Mouse (Mus musculus) liver, embryonic 16.5 days (tissue): Measurements from ENCODE around the gene Lifr. TPM values are rescaled to one million over a fixed set of nuclear protein-coding genes. Genes with fewer than 3 reads are reported as not detected.

ENCODE experiments used
- ATAC-seq: fragments of 200-750 bp; cut with Nextera tagmentation; 2 replicates; pipeline ENCODE4 v1.8.0; 2017; ENCODE audit warnings: low read depth, mild to moderate bottlenecking, moderate number of reproducible peaks, moderate library complexity
- H3K27ac ChIP-seq: fragments of 300-500 bp; sonication (generic); 2 replicates; pipeline ENCODE4 v1.5.1; 2014; ENCODE audit warnings: mild to moderate bottlenecking, low read length
- H3K27me3 ChIP-seq: fragments of 300-500 bp; sonication (generic); 2 replicates; pipeline ENCODE4 v1.6.1; 2014; ENCODE audit warnings: low read depth, low read length, mixed read lengths; ENCODE audit not compliant: control insufficient read depth, insufficient read depth
- H3K36me3 ChIP-seq: fragments of 300-500 bp; sonication (generic); 2 replicates; pipeline ENCODE4 v1.6.1; 2014; ENCODE audit warnings: mild to moderate bottlenecking; ENCODE audit not compliant: control insufficient read depth, insufficient read depth
- H3K4me1 ChIP-seq: fragments of 300-500 bp; sonication (generic); 2 replicates; pipeline ENCODE4 v1.6.1; 2014; ENCODE audit warnings: low read depth, low read length, mixed read lengths; ENCODE audit not compliant: control insufficient read depth
- H3K4me2 ChIP-seq: fragments of 300-500 bp; sonication (generic); 2 replicates; pipeline ENCODE4 v1.6.1; 2014; ENCODE audit warnings: low read depth, low read length, mixed read lengths
- H3K4me3 ChIP-seq: fragments of 300-500 bp; sonication (generic); 2 replicates; pipeline ENCODE4 v1.5.1; 2014; ENCODE audit warnings: low read depth, mild to moderate bottlenecking, low read length
- H3K9ac ChIP-seq: fragments of 300-500 bp; sonication (generic); 2 replicates; pipeline ENCODE4 v1.6.1; 2014; ENCODE audit warnings: low read depth, low read length
- H3K9me3 ChIP-seq: fragments of 300-500 bp; sonication (generic); replicated peaks from 2 replicates; pipeline ENCODE4 v1.6.1; 2016; ENCODE audit warnings: low read length; ENCODE audit not compliant: control insufficient read depth
- WGBS: fragments of 180-500 bp; shearing (Covaris S2); extraction: QIAGEN DNeasy Blood & Tissue Kit; methylation state at CpG from one replicate; pipeline ENCODE4 v1.1.7; 2014; ENCODE audit not compliant: insufficient replicate concordance; 5-methylcytosine and 5-hydroxymethylcytosine counted together
- polyA plus RNA-seq: library from polyadenylated mRNA; unstranded; fragments of >200 nt; fragmentation: Nextera tagmentation; extraction: Ambion mirVana; gene quantifications from 2 replicates; pipeline ENCODE4 v1.2.1, GENCODE M21; 2015

The Lifr gene
- polyA plus RNA-seq, 1 experiment from 2014 or later, result 33.6 TPM

DNA sequence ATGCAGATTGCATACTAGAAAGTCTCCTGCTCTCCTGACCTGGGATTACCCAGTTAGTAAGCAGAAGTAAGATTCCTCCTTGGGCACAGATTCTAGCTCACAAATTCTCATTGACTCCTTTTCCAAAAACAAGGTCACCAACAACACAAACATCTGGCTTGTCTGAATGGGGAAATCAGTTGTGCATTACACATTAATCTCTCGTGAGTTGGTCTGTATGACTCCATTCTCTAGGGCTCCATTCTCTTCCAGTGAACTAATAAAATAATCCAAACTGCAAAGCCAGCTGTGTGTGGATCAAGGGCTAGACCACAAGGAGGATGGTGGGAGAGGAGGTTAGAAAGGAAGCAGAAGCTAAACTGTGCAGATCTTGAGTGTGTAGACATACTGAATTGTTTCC is 25.8 kb downstream of the Lifr start:
- no peak overlapping the region for H3K9ac ChIP-seq
- H3K36me3 ChIP-seq, result no peaks in the 10 kb centered on the region
- no peak overlapping the region for H3K27ac ChIP-seq
- no peak overlapping the region for H3K4me2 ChIP-seq
- no peak overlapping the region for H3K4me3 ChIP-seq
- no peaks in the 10 kb centered on the region for H3K9me3 ChIP-seq
- no peak for ATAC-seq
- no peaks in the 10 kb centered on the region; the same call in 1 of the 2 replicates for H3K4me1 ChIP-seq
- no peaks in the 10 kb centered on the region for H3K27me3 ChIP-seq
- 33% methylated on average over 1 of the region's 1 CpGs for WGBS

DNA sequence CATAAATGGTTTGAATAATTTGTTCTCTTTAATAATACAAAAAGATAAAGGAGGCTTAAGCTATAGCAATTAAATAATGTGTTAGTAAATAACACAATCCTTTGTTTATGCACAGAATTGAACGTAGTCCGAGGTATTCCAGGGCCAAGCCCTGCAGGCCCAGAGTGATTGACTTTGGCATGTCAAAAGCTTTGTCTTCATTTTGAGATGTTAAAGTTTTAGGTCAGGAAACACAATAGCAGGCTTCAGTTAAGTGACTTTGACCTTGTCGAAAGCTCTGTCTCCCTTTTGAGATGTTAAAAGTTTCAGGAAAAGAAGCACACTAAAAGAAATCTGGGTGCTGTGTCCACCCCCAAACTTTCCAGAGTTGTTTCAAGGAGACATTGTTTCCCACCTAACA is 26.3 kb downstream of the Lifr start:
- no peak for ATAC-seq
- no peak overlapping the region for H3K27ac ChIP-seq
- H3K9me3 ChIP-seq, result no peaks in the 10 kb centered on the region
- no peak overlapping the region for H3K4me2 ChIP-seq
- no peaks in the 10 kb centered on the region for H3K27me3 ChIP-seq
- H3K4me1 ChIP-seq, result no peaks in the 10 kb centered on the region; the same call in 1 of the 2 replicates
- 69% methylated on average over 3 of the region's 3 CpGs for WGBS
- H3K9ac ChIP-seq, result no peak overlapping the region
- no peak overlapping the region for H3K4me3 ChIP-seq
- no peaks in the 10 kb centered on the region for H3K36me3 ChIP-seq

DNA sequence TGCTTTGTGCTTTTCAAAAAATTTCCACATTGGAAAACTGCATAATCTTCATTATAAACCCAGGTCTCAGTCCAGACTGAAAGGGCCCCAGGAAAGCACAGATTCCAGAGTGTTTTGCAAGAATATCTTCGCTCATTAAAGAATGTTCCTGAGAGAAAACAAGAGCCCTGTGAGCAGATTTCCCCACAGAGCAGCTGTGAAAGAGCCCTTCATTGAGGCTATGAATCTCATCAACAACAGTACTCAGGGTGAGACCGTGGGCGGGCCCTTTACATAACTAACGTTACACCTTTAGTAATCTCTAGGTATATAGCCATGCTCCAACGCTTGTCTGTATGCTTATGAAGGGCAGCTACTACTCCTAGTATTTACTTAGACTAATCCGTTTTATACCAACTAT is 27.5 kb downstream of the Lifr start:
- no peak for ATAC-seq
- WGBS, result 64% methylated on average over 6 of the region's 6 CpGs
- H3K9ac ChIP-seq, result no peak overlapping the region
- H3K9me3 ChIP-seq, result no peaks in the 10 kb centered on the region
- H3K4me2 ChIP-seq, result no peak overlapping the region
- no peak overlapping the region for H3K4me3 ChIP-seq
- H3K27me3 ChIP-seq, result no peaks in the 10 kb centered on the region
- no peaks in the 10 kb centered on the region for H3K36me3 ChIP-seq
- no peak overlapping the region for H3K27ac ChIP-seq
- H3K4me1 ChIP-seq, result no peaks in the 10 kb centered on the region; the same call in 1 of the 2 replicates

DNA sequence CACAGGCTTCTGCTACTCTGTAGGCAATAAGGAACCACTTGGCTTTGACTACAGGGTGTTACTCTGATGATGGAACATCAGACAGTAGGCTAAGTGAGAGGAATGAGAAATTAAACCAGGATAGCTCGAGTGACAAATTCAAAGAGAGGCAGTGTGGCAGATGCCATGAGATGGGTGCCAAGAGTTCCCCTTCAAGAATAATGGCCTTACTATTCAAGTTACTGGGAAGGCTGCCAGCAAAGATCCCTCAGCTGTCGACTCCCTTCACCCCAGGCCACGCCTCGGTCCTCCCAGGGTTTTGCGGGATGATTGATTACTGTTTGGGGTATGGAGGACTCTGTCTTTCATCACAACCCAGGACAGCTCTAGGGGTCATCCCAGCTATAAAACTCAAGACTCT is 28.4 kb downstream of the Lifr start:
- 40% methylated on average over 5 of the region's 5 CpGs for WGBS
- no peak overlapping the region for H3K4me2 ChIP-seq
- no peak overlapping the region for H3K9ac ChIP-seq
- no peaks in the 10 kb centered on the region for H3K27me3 ChIP-seq
- H3K4me3 ChIP-seq, result no peak overlapping the region
- ATAC-seq, result no peak
- no peaks in the 10 kb centered on the region for H3K9me3 ChIP-seq
- H3K36me3 ChIP-seq, result no peaks in the 10 kb centered on the region
- no peaks in the 10 kb centered on the region; the same call in 1 of the 2 replicates for H3K4me1 ChIP-seq
- H3K27ac ChIP-seq, result no peak overlapping the region

DNA sequence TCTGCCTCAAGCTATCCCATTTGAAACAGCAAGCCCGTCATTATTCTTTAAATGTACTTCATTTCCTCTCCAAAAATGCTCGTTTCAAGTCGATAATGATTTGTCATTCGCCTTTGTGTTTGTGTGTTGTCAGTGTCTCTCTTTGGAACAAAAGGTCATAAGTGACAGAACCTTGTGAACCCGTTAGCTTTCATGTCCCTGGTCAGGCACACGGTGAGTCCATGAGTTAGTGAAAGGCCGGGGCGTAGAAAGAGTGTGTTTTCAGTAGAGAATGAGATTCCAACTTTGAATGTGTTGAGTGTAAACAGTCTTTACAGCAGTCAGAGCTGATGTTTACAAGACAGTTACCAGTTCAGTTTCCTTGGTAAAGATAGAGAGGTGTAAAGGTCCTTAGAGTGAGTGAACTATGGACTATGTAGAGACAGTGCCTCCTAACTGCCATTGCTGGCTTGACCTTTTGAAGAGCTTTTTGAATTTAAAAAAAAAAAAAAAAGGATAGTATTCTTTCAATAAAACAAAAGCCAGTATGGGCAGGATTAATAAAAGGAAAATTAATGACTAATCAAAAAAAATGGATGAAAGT is 29.6 kb downstream of the Lifr start:
- no peaks in the 10 kb centered on the region for H3K9me3 ChIP-seq
- H3K4me2 ChIP-seq, result no peak overlapping the region
- H3K9ac ChIP-seq, result no peak overlapping the region
- H3K27ac ChIP-seq, result peak overlapping the region; percentile 24; the same call in 1 of the 2 replicates
- WGBS, result 45% methylated on average over 8 of the region's 8 CpGs
- H3K36me3 ChIP-seq, result no peaks in the 10 kb centered on the region
- H3K27me3 ChIP-seq, result no peaks in the 10 kb centered on the region
- no peaks in the 10 kb centered on the region; the same call in 1 of the 2 replicates for H3K4me1 ChIP-seq
- no peak overlapping the region for H3K4me3 ChIP-seq
- peak; percentile 72 for ATAC-seq

DNA sequence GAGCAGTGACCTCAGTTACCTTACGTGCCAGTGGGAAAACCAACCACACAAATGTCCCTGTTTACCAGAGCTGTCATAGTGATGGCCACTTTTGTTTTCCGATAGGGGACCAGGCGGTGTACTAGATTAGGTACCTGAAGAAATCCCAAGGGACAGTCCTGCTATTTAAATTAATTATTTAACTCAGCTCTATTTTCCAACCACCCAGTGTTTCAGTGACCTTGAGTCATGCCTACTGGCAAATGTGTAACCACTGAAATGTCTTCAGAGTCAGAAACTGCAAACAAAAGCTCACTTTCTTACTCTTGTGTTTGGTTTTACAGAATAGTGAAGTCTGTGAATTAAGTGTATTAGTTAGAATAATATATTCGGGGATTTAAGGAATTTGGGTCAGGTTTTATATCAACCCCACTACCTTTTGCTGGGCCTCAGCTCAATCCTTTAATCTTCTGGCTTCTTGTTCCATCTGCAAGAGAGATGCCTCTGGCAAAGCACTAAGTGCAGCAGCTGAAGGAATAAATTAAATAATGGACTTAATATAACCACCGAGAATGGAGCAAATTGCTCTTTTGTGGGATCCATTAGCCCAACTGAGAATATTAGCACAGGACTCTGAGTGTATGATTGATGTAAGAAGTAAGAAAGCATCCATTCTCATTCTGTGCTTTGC is 33.5 kb downstream of the Lifr start:
- WGBS, result 50% methylated on average over 5 of the region's 5 CpGs

DNA sequence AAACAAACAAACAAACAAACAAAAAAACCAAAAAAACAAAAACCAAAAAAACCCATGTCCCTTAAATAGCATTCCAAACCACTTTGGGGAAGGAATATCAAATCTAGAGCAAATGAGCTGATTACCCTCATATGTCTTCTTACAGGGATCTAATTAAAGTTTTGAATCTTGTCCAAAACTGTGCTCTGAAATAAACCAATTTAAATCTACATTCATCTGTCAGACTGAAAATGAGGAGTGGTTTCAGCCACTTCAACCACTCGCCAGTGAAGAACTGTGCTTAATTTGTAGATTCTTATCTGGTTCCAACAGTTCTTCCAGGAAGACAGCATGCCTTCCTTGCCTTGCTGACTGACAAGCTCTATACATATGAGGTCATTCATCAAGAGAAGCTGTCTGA is 35.8 kb downstream of the Lifr start:
- WGBS, result 6% methylated on average over 1 of the region's 1 CpGs
- H3K4me1 ChIP-seq, result no peaks in the 10 kb centered on the region
- ATAC-seq, result no peak
- no peaks in the 10 kb centered on the region for H3K9me3 ChIP-seq
- no peak overlapping the region for H3K4me2 ChIP-seq
- no peak overlapping the region for H3K9ac ChIP-seq
- peaks cover 32% of the 10 kb centered on the region for H3K27me3 ChIP-seq
- no peak overlapping the region for H3K4me3 ChIP-seq
- H3K27ac ChIP-seq, result no peak overlapping the region
- no peaks in the 10 kb centered on the region for H3K36me3 ChIP-seq

More for the DNA sequence above, 33.5 kb downstream of the Lifr start:
- H3K4me3 ChIP-seq, result no peak overlapping the region
- ATAC-seq, result no peak
- no peak overlapping the region for H3K9ac ChIP-seq
- H3K27ac ChIP-seq, result no peak overlapping the region
- H3K27me3 ChIP-seq, result peaks cover 11% of the 10 kb centered on the region
- no peaks in the 10 kb centered on the region; the same call in 1 of the 2 replicates for H3K4me1 ChIP-seq
- no peaks in the 10 kb centered on the region for H3K9me3 ChIP-seq
- H3K36me3 ChIP-seq, result no peaks in the 10 kb centered on the region
- H3K4me2 ChIP-seq, result no peak overlapping the region

DNA sequence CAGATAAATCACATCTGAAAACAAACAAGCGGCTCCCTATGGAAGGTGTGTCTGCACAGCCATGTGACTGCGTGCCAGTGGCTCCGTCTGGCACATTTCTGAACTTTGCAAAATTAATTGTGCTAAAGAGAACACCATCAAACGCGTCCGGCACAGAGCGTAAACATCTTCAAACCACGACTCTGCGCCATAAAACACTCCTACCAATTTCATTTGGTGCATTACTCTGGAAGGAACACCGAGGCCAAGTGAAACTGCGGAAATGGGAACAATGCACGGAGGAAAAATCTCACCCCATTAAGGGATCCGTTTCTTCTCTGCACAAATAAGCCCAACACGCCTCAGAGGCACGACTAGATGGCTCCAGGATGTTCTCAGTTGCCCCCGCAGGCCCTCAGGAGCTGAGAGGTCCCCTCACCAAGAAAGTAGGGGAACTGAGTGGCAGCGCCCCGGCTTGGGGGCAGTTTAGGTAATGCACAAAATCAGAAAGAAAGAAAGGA is 38.3 kb downstream of the Lifr start:
- Histone ChIP-seq H3K36me3 (no peaks in the 10 kb centered on the region), H3K4me2 (peak overlapping the region; percentile 49)
- ATAC-seq, result no peak

More for the DNA sequence above, 38.3 kb downstream of the Lifr start:
- no peaks in the 10 kb centered on the region for H3K9me3 ChIP-seq
- H3K4me3 ChIP-seq, result peak overlapping the region; percentile 56
- WGBS, result 2% methylated on average over 18 of the region's 18 CpGs
- H3K27me3 ChIP-seq, result peaks cover 32% of the 10 kb centered on the region
- H3K27ac ChIP-seq, result peak overlapping the region; percentile 71
- peak overlapping the region; percentile 50; the same call in 1 of the 2 replicates for H3K9ac ChIP-seq
- H3K4me1 ChIP-seq, result no peaks in the 10 kb centered on the region; the same call in 1 of the 2 replicates
